Mouse (Mus musculus) stomach, postnatal 0 days (tissue): Measurements from ENCODE around the gene Caprin1. TPM values are rescaled to one million over a fixed set of nuclear protein-coding genes. Genes with fewer than 3 reads are reported as not detected.

Source experiments
- ATAC-seq: fragments of 200-750 bp; cut with Nextera tagmentation; 2 replicates; pipeline ENCODE4 v1.8.0; 2017; ENCODE audit not compliant: low FRiP score, low TSS enrichment
- DNase-seq: peaks from one replicate; pipeline ENCODE4 v3.0.0-alpha.2; 2016; ENCODE audit warnings: low spot score
- H3K27ac ChIP-seq: fragments of 300-500 bp; sonication (generic); replicated peaks from 2 replicates; pipeline ENCODE4 v1.5.1; 2014; ENCODE audit warnings: mild to moderate bottlenecking, control low read depth
- H3K27me3 ChIP-seq: fragments of 300-500 bp; sonication (generic); 2 replicates; pipeline ENCODE4 v1.6.1; 2014; ENCODE audit warnings: low read length; ENCODE audit not compliant: control insufficient read depth, insufficient read depth
- H3K36me3 ChIP-seq: fragments of 300-500 bp; sonication (generic); 2 replicates; pipeline ENCODE4 v1.6.1; 2014; ENCODE audit warnings: low read length, mixed read lengths; ENCODE audit not compliant: control insufficient read depth, insufficient read depth
- H3K4me1 ChIP-seq: fragments of 300-500 bp; sonication (generic); replicated peaks from 2 replicates; pipeline ENCODE4 v1.6.1; 2014; ENCODE audit warnings: antibody characterized with exemption; ENCODE audit not compliant: control insufficient read depth, insufficient read depth
- H3K4me2 ChIP-seq: fragments of 300-500 bp; sonication (generic); replicated peaks from 2 replicates; pipeline ENCODE4 v1.6.1; 2014; ENCODE audit warnings: low read depth, mild to moderate bottlenecking, control low read depth, moderate library complexity
- H3K4me3 ChIP-seq: fragments of 300-500 bp; sonication (generic); 2 replicates; pipeline ENCODE4 v1.5.1; 2014; ENCODE audit warnings: low read depth, low read length, control low read depth
- H3K9ac ChIP-seq: fragments of 300-500 bp; sonication (generic); 2 replicates; pipeline ENCODE4 v1.6.1; 2014; ENCODE audit warnings: mild to moderate bottlenecking, low read length, control low read depth, mixed read lengths
- H3K9me3 ChIP-seq: fragments of 300-500 bp; sonication (generic); 2 replicates; pipeline ENCODE4 v1.6.1; 2016; ENCODE audit warnings: low read length; ENCODE audit not compliant: control insufficient read depth
- CTCF ChIP-seq: IDR thresholded peaks from 2 replicates; pipeline ENCODE4 v1.5.1; 2016; ENCODE audit warnings: antibody characterized with exemption, low read depth, mild to moderate bottlenecking, moderate library complexity
- EP300 ChIP-seq: optimal IDR thresholded peaks from 2 replicates; pipeline ENCODE3; 2016; ENCODE audit warnings: antibody characterized with exemption
- WGBS: fragments of 180-500 bp; shearing (Covaris S2); extraction: QIAGEN DNeasy Blood & Tissue Kit; methylation state at CpG from one replicate; pipeline ENCODE4 v1.1.7; 2014; 5-methylcytosine and 5-hydroxymethylcytosine counted together
- polyA plus RNA-seq: library from polyadenylated mRNA; unstranded; fragments of >200 nt; fragmentation: Nextera tagmentation; extraction: Ambion mirVana; gene quantifications from 2 replicates; pipeline ENCODE4 v1.2.1, GENCODE M21; 2015

Gene Caprin1
- polyA plus RNA-seq, 1 experiment from 2014 or later, result 87.0 TPM

GRCm38 (mm10) chr2:103808466-103808865 lies 11.0 kb upstream of the Caprin1 start:
- no peaks in the 10 kb centered on the region for H3K27me3 ChIP-seq
- no peak overlapping the region for H3K4me3 ChIP-seq
- H3K36me3 ChIP-seq, result no peaks in the 10 kb centered on the region
- H3K9me3 ChIP-seq, result no peaks in the 10 kb centered on the region
- TF ChIP-seq EP300 (no peak), CTCF (no peak)
- ATAC-seq (no peak), DNase-seq (no peak)
- H3K4me2 ChIP-seq, result no peak overlapping the region
- H3K27ac ChIP-seq, result no peak overlapping the region
- H3K9ac ChIP-seq, result no peak overlapping the region
- H3K4me1 ChIP-seq, result no peaks in the 10 kb centered on the region

- H3K9ac ChIP-seq, result no peak overlapping the region
- no peak overlapping the region for H3K27ac ChIP-seq
- H3K4me1 ChIP-seq, result no peaks in the 10 kb centered on the region
- H3K4me2 ChIP-seq, result no peak overlapping the region
- H3K36me3 ChIP-seq, result no peaks in the 10 kb centered on the region
- H3K4me3 ChIP-seq, result no peak overlapping the region
- H3K9me3 ChIP-seq, result no peaks in the 10 kb centered on the region
- ATAC-seq (no peak), DNase-seq (no peak)
- no peaks in the 10 kb centered on the region for H3K27me3 ChIP-seq
- 73% methylated on average over 5 of the region's 5 CpGs for WGBS
- TF ChIP-seq CTCF (no peak), EP300 (no peak)
Measured at GRCm38 (mm10) chr2:103803770-103804530, 6.5 kb upstream of the Caprin1 start.

- no peak for ATAC-seq
- Histone ChIP-seq H3K27ac (no peak overlapping the region), H3K4me3 (no peak overlapping the region), H3K27me3 (no peaks in the 10 kb centered on the region), H3K9ac (no peak overlapping the region), H3K4me2 (no peak overlapping the region), H3K9me3 (no peaks in the 10 kb centered on the region), H3K36me3 (no peaks in the 10 kb centered on the region), H3K4me1 (no peaks in the 10 kb centered on the region)
- WGBS, result 81% methylated on average over 1 of the region's 1 CpGs
- TF ChIP-seq EP300, result no peak
- TF ChIP-seq CTCF, result no peak
- DNase-seq, result no peak
Measured at GRCm38 (mm10) chr2:103802422-103802821, 5.0 kb upstream of the Caprin1 start.

DNA sequence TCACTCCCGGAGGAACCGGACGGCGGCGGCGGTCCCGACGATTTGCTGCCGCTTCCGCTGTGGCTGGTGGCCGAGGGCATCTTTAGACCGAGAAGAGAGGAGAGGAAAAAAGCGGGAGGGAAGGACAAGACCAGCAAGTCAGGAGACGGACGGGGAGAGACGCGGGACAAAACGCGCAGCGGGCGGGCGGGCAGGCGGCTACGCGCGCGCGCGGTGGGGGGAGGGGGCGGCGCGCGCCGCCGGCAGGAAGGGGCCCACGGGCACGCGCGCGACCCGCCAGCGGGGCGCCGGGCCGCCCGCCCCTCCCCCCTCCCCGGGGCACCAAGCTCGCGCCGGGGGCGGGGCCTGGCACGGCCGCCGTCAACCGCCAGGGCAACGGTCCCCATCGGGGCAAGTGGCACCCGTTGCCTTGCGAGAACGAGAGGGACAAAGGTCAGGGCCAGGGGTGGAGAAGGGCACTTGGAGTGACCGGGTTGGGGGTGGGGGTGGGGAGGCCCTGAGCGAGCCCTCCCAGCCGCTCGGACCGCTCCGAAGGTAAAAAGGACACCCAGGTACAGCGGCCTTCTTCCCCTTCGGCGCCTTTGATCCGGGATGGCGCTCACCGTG lies 485 bp downstream of the Caprin1 start:
- DNase-seq, result peak; percentile 85
- H3K4me1 ChIP-seq, result no peaks in the 10 kb centered on the region
- H3K9ac ChIP-seq, result peak overlapping the region; percentile 94
- ATAC-seq, result peak; percentile 75
- peak overlapping the region; percentile 95 for H3K4me3 ChIP-seq
- under 1% methylated on average over 41 of the region's 72 CpGs for WGBS
- TF ChIP-seq EP300 (no peak), CTCF (peak; percentile 27)
- peak overlapping the region; percentile 76 for H3K4me2 ChIP-seq
- no peaks in the 10 kb centered on the region; the same call in 1 of the 2 replicates for H3K36me3 ChIP-seq
- H3K27ac ChIP-seq, result peak overlapping the region; percentile 100
- no peaks in the 10 kb centered on the region for H3K9me3 ChIP-seq
- H3K27me3 ChIP-seq, result no peaks in the 10 kb centered on the region

GRCm38 (mm10) chr2:103796211-103796860 lies 1.1 kb downstream of the Caprin1 start:
- no peak for TF ChIP-seq EP300
- no peak for TF ChIP-seq CTCF
- under 1% methylated on average over 40 of the region's 42 CpGs for WGBS
- Histone ChIP-seq H3K9me3 (no peaks in the 10 kb centered on the region), H3K27ac (peak overlapping the region; percentile 100), H3K4me3 (peak overlapping the region; percentile 95), H3K36me3 (no peaks in the 10 kb centered on the region; the same call in 1 of the 2 replicates), H3K4me2 (peak overlapping the region; percentile 76), H3K27me3 (no peaks in the 10 kb centered on the region), H3K4me1 (no peaks in the 10 kb centered on the region), H3K9ac (peak overlapping the region; percentile 94)
- DNase-seq (peak; percentile 76), ATAC-seq (peak; percentile 48)
